In the genomic region with DNA sequence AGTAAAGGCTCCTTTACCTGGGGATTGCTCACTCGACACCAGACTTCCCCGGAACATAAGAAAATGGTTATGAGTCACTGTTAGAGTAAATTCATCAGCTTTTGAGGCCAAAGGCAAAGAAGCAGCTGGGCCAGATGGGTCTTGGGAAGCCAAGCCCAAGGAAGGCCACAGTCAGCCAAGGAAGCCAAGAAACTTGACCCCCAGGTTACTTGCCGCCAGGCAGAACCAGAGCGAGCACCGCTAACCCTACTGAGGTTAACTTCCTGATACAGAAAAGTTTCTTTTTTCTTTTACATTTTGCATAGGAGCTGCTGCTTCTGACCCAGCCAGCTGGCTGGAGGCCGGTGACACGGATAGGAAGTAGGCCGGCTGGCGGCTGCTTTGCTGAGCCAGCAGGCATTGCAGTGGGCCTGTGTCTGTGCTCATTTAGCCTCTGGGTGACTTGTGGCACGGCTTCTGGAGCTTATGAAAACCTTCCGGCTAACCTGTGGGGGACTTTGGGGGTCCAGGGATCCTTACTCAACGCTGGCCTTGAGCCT, we compare ENCODE assay signal across 17 mouse cellular contexts.
DNase-seq lines count a peak whose midpoint lies in the region; ATAC-seq and TF ChIP-seq lines count a peak whose summit lies in the region.
"Had no signal": no experiment of that assay in that cellular context is flagged by ENCODE, and none has a peak within 500 bp of the region (broad histone marks: within the 10 kb centered on the region; RNA-seq: fewer than 3 reads in every experiment).

No protein-coding gene starts in this region.

- no peak for TF ChIP-seq CTCF in bone marrow macrophage, adult 2 months (IDR thresholded peaks at IDR 0.05; ENCODE audit: low read depth, low read length)

- intact Hi-C loops in gastrocnemius, postnatal 14 days (cut with DNase I; ENCODE audit: low total_unique reads) = no loop called here

- no peak overlapping the region for H3K9ac ChIP-seq in midbrain, embryonic 11.5 days (ENCODE audit: low read length)
- H3K9ac ChIP-seq: liver, embryonic 14.5 days; midbrain, embryonic 15.5 days; neural tube, embryonic 12.5 days had no signal

- no peaks in the 10 kb centered on the region for H3K9me3 ChIP-seq in midbrain, embryonic 11.5 days (ENCODE audit: control insufficient read depth, low read length)
- H3K9me3 ChIP-seq: forebrain, embryonic 10.5 days; midbrain, embryonic 15.5 days; neural tube, embryonic 12.5 days had no signal

- peak; percentile 33 for DNase-seq in gastrocnemius, postnatal 14 days
- no peak for DNase-seq in gastrocnemius, postnatal 4 days (ENCODE audit: low spot score in 2 of 2)
- peak; percentile 14 for DNase-seq in ovary, postnatal 36 days (ENCODE audit: low spot score)
- no peak for DNase-seq in ovary, postnatal 14 days (ENCODE audit: low spot score)
- DNase-seq in midbrain, embryonic 11.5 days (ENCODE audit: low spot score, missing footprints) = no peak
- no peak for DNase-seq in kidney, adult 18-20 months
- DNase-seq: adrenal gland, postnatal 14 days; cerebellum, adult 2 months; heart, postnatal 10 days had no signal

- no peak overlapping the region for H3K4me3 ChIP-seq in bone marrow macrophage, adult 2 months (ENCODE audit: insufficient read depth, low read length)
- H3K4me3 ChIP-seq in midbrain, embryonic 11.5 days (ENCODE audit: low read depth, low read length) = no peak overlapping the region
- H3K4me3 ChIP-seq: forebrain, embryonic 10.5 days; midbrain, embryonic 15.5 days; neural tube, embryonic 12.5 days had no signal

- 91% methylated on average over 12 of the region's 12 CpGs for WGBS in midbrain, embryonic 11.5 days

- H3K27ac ChIP-seq in bone marrow macrophage, adult 2 months (ENCODE audit: insufficient read depth, low read depth, low read length) = peak overlapping the region; percentile 69
- no peak overlapping the region for H3K27ac ChIP-seq in midbrain, embryonic 11.5 days (ENCODE audit: low read depth, low read length)
- H3K27ac ChIP-seq: forebrain, embryonic 10.5 days; liver, embryonic 14.5 days; midbrain, embryonic 15.5 days; neural tube, embryonic 12.5 days; stomach, postnatal 0 days had no signal

- peaks cover 13% of the 10 kb centered on the region for H3K4me1 ChIP-seq in bone marrow macrophage, adult 2 months (ENCODE audit: control insufficient read depth, insufficient read depth, low read length)
- no peaks in the 10 kb centered on the region for H3K4me1 ChIP-seq in midbrain, embryonic 11.5 days (ENCODE audit: control insufficient read depth, insufficient read depth, low read length)
- H3K4me1 ChIP-seq: midbrain, embryonic 15.5 days; neural tube, embryonic 12.5 days had no signal

- H3K4me2 ChIP-seq in midbrain, embryonic 11.5 days = no peak overlapping the region
- H3K4me2 ChIP-seq: midbrain, embryonic 15.5 days; neural tube, embryonic 12.5 days had no signal

- no peaks in the 10 kb centered on the region for H3K27me3 ChIP-seq in midbrain, embryonic 11.5 days (ENCODE audit: control insufficient read depth, insufficient read depth, low read length)
- H3K27me3 ChIP-seq: midbrain, embryonic 15.5 days; neural tube, embryonic 12.5 days had no signal

- TF ChIP-seq POLR2A in bone marrow macrophage, adult 2 months (IDR thresholded peaks at IDR 0.05; ENCODE audit: borderline replicate concordance, low read depth, low read length) = no peak

- H3K36me3 ChIP-seq in midbrain, embryonic 11.5 days (ENCODE audit: control insufficient read depth, insufficient read depth, low read length) = no peaks in the 10 kb centered on the region
- H3K36me3 ChIP-seq: forebrain, embryonic 10.5 days; midbrain, embryonic 15.5 days; neural tube, embryonic 12.5 days had no signal

- ATAC-seq in neutrophil, adult 5-6 weeks (ENCODE audit: extremely low read depth, insufficient number of reproducible peaks, low FRiP score, poor library complexity, severe bottlenecking) = peak; percentile 30; the same call in 1 of the 2 replicates
- ATAC-seq in midbrain, embryonic 11.5 days (ENCODE audit: low FRiP score) = no peak
- ATAC-seq: CD4-positive, CD25-positive, alpha-beta regulatory T cell, adult 4 months; midbrain, embryonic 15.5 days had no signal

Comparison
In these comparisons a context has a peak if more than half of its experiments do, and no peak if none do; other contexts are left out.
1. DNase-seq: peak in gastrocnemius, postnatal 14 days (single experiment) and ovary, postnatal 36 days (single experiment); none in gastrocnemius, postnatal 4 days (0 of 2), ovary, postnatal 14 days (single experiment), midbrain, embryonic 11.5 days (single experiment) and kidney, adult 18-20 months (single experiment).